Mouse (Mus musculus): ENCODE data around the gene Gm49395. TPM values are rescaled to one million over a fixed set of nuclear protein-coding genes. Genes with fewer than 3 reads are reported as not detected.

Gm49395 gene
- polyA plus RNA-seq, 1 experiment from 2014 or later = 15.3 TPM

GRCm38 (mm10) chr13:115102754-115103153, 1.0 kb upstream of the Gm49395 start:
- no peak overlapping the region for H3K27ac ChIP-seq
- WGBS = 100% methylated on average over 2 of the region's 2 CpGs
- ATAC-seq (replicated peaks; ENCODE audit: low FRiP score, low read depth) = no peak

GRCm38 (mm10) chr13:115100381-115101177, 1.1 kb downstream of the Gm49395 start:
- no peak for TF ChIP-seq CTCF (IDR thresholded peaks at IDR 0.05; ENCODE audit: low read depth)
- 26% methylated on average over 11 of the region's 11 CpGs for WGBS
- Histone ChIP-seq H3K4me3 (replicated peaks; ENCODE audit: low read depth, low read length) (peak overlapping the region; percentile 79), H3K27ac (peak overlapping the region; percentile 95), H3K4me2 (ENCODE audit: low read length) (peak overlapping the region; percentile 81), H3K27me3 (ENCODE audit: insufficient read depth, low read length) (no peaks in the 10 kb centered on the region), H3K36me3 (ENCODE audit: insufficient read depth, low read length) (no peaks in the 10 kb centered on the region), H3K4me1 (replicated peaks; ENCODE audit: insufficient read depth, low read length) (no peaks in the 10 kb centered on the region), H3K9me3 (replicated peaks; ENCODE audit: low read length) (no peaks in the 10 kb centered on the region), H3K9ac (ENCODE audit: low read depth, low read length) (peak overlapping the region; percentile 81)
- ATAC-seq (replicated peaks; ENCODE audit: low FRiP score, low read depth) (no peak), DNase-seq (ENCODE audit: low spot score) (peak; percentile 28)

More at GRCm38 (mm10) chr13:115102754-115103153, 1.0 kb upstream of the Gm49395 start:
- no peaks in the 10 kb centered on the region for H3K27me3 ChIP-seq (ENCODE audit: insufficient read depth, low read length)
- no peaks in the 10 kb centered on the region for H3K9me3 ChIP-seq (replicated peaks; ENCODE audit: low read length)
- H3K4me2 ChIP-seq (ENCODE audit: low read length) = peak overlapping the region; percentile 23
- no peaks in the 10 kb centered on the region for H3K36me3 ChIP-seq (ENCODE audit: insufficient read depth, low read length)
- no peak overlapping the region for H3K4me3 ChIP-seq (replicated peaks; ENCODE audit: low read depth, low read length)
- H3K9ac ChIP-seq (ENCODE audit: low read depth, low read length) = no peak overlapping the region
- TF ChIP-seq CTCF (IDR thresholded peaks at IDR 0.05; ENCODE audit: low read depth) = no peak
- DNase-seq (ENCODE audit: low spot score) = no peak
- H3K4me1 ChIP-seq (replicated peaks; ENCODE audit: insufficient read depth, low read length) = no peaks in the 10 kb centered on the region

GRCm38 (mm10) chr13:115099381-115099780, 2.3 kb downstream of the Gm49395 start:
- no peak for DNase-seq (ENCODE audit: low spot score)
- no peak for ATAC-seq (replicated peaks; ENCODE audit: low FRiP score, low read depth)
- Histone ChIP-seq H3K27ac (no peak overlapping the region), H3K4me1 (replicated peaks; ENCODE audit: insufficient read depth, low read length) (no peaks in the 10 kb centered on the region), H3K4me3 (replicated peaks; ENCODE audit: low read depth, low read length) (peak overlapping the region; percentile 79; the same call in 1 of the 2 replicates), H3K36me3 (ENCODE audit: insufficient read depth, low read length) (no peaks in the 10 kb centered on the region), H3K9ac (ENCODE audit: low read depth, low read length) (no peak overlapping the region; the same call in 1 of the 2 replicates), H3K4me2 (ENCODE audit: low read length) (peak overlapping the region; percentile 81), H3K9me3 (replicated peaks; ENCODE audit: low read length) (no peaks in the 10 kb centered on the region), H3K27me3 (ENCODE audit: insufficient read depth, low read length) (no peaks in the 10 kb centered on the region)
- no peak for TF ChIP-seq CTCF (IDR thresholded peaks at IDR 0.05; ENCODE audit: low read depth)
- 48% methylated on average over 9 of the region's 9 CpGs for WGBS

GRCm38 (mm10) chr13:115098227-115098626, 3.5 kb downstream of the Gm49395 start:
- Histone ChIP-seq H3K4me2 (ENCODE audit: low read length) (peak overlapping the region; percentile 3; the same call in 1 of the 2 replicates), H3K9me3 (replicated peaks; ENCODE audit: low read length) (no peaks in the 10 kb centered on the region), H3K4me3 (replicated peaks; ENCODE audit: low read depth, low read length) (no peak overlapping the region), H3K36me3 (ENCODE audit: insufficient read depth, low read length) (no peaks in the 10 kb centered on the region), H3K4me1 (replicated peaks; ENCODE audit: insufficient read depth, low read length) (no peaks in the 10 kb centered on the region), H3K27ac (no peak overlapping the region), H3K27me3 (ENCODE audit: insufficient read depth, low read length) (no peaks in the 10 kb centered on the region), H3K9ac (ENCODE audit: low read depth, low read length) (no peak overlapping the region)
- no peak for DNase-seq (ENCODE audit: low spot score)
- TF ChIP-seq CTCF (IDR thresholded peaks at IDR 0.05; ENCODE audit: low read depth) = no peak
- no peak for ATAC-seq (replicated peaks; ENCODE audit: low FRiP score, low read depth)
- WGBS = 54% methylated on average over 3 of the region's 3 CpGs

- Histone ChIP-seq H3K27ac (no peak overlapping the region), H3K9me3 (replicated peaks; ENCODE audit: low read length) (no peaks in the 10 kb centered on the region), H3K4me3 (replicated peaks; ENCODE audit: low read depth, low read length) (no peak overlapping the region), H3K27me3 (ENCODE audit: insufficient read depth, low read length) (no peaks in the 10 kb centered on the region), H3K4me1 (replicated peaks; ENCODE audit: insufficient read depth, low read length) (no peaks in the 10 kb centered on the region), H3K4me2 (ENCODE audit: low read length) (no peak overlapping the region), H3K9ac (ENCODE audit: low read depth, low read length) (no peak overlapping the region), H3K36me3 (ENCODE audit: insufficient read depth, low read length) (no peaks in the 10 kb centered on the region)
- TF ChIP-seq CTCF (IDR thresholded peaks at IDR 0.05; ENCODE audit: low read depth) = no peak
- WGBS = 49% methylated on average over 5 of the region's 5 CpGs
- DNase-seq (ENCODE audit: low spot score) (no peak), ATAC-seq (replicated peaks; ENCODE audit: low FRiP score, low read depth) (no peak)
These were observed 4.8 kb downstream of the Gm49395 start for GRCm38 (mm10) chr13:115096965-115097364.

GRCm38 (mm10) chr13:115096216-115096615, 5.5 kb downstream of the Gm49395 start:
- Histone ChIP-seq H3K36me3 (ENCODE audit: insufficient read depth, low read length) (no peaks in the 10 kb centered on the region), H3K4me2 (ENCODE audit: low read length) (no peak overlapping the region), H3K4me1 (replicated peaks; ENCODE audit: insufficient read depth, low read length) (peaks cover under 1% of the 10 kb centered on the region), H3K4me3 (replicated peaks; ENCODE audit: low read depth, low read length) (no peak overlapping the region), H3K27ac (no peak overlapping the region), H3K9ac (ENCODE audit: low read depth, low read length) (no peak overlapping the region), H3K9me3 (replicated peaks; ENCODE audit: low read length) (no peaks in the 10 kb centered on the region), H3K27me3 (ENCODE audit: insufficient read depth, low read length) (no peaks in the 10 kb centered on the region)
- DNase-seq (ENCODE audit: low spot score) (no peak), ATAC-seq (replicated peaks; ENCODE audit: low FRiP score, low read depth) (no peak)
- no peak for TF ChIP-seq CTCF (IDR thresholded peaks at IDR 0.05; ENCODE audit: low read depth)
- 17% methylated on average over 2 of the region's 2 CpGs for WGBS
